Mouse (Mus musculus) frontal cortex, postnatal 10 days (tissue): ENCODE measurements around the gene Zscan10.

Experiments
- DNase-seq, 2 experiments: peaks; one replicate each; pipeline ENCODE4 v3.0.0; 2022; ENCODE audit warnings: low spot score in 2 of 2, mixed read lengths in 1 of 2

The Zscan10 gene

DNA sequence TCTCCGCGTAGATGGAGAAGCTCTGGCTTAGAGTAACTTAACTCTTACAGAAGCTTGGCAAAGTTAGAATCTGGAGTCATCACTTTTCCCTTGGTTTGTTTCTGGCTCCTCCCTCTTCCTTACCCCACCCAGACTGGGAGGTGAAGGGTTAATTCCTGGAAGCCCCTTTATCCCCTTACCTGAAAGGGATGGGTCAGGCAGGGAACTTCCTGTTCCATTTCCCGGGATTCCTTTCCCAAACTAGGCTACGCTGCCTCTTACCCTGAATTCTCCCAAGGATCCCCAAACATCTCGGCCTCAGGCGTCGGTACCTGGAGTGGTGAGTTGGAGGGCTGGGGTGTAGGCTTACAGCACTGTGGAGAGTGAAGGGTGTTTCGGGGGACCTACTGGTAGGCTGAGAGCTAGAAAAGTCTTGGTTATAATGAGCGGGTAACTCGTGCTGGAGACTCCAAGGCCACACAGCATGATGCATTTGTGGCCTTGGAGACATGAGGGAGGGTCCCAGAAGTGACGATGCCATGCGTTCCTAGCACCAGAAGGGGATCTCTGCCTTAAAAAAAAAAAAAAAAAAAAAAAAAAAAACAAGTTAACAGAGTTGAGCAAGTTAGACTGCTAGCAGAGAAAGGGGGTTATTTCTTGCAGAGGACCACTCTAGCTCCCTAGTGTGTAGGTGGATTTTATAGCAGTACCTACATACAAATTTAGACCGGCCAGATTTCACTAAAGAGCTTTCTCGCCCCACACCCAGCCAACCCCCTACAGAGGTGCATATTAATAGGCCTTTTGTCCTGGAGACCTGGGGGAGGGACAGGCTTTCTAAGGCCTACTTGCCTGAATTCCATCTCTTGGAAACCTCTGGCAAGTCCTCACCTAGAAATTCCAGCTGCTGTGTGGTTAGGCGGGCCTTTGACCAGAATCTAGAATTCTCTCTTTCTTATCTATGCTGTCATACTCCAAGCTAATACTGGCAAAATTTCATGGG is at the start of gene Zscan10:
Gene Zscan10, plus strand, starts transcription at position 216 of the 982 bp plus-strand sequence.
- DNase-seq = no peak

DNA sequence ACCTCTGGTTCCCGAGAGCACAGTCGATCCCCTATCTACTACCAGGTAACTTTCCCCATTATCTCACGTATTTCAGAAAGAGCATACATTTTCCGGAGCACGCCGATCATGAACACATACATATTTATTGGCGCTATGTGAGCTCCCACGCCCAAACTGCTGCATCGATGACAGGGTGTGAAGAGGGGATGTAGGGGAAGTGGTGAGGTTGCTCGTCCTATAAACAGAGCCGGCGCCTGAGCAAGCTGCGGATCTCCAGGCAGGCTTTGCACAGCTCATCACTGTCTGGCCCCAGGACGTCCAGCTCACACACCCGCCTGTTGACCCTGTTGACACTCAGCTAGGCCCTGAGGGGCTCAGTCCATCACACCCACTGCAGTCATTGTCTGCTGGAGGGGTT is 49.8 kb upstream of the Zscan10 start:
- DNase-seq = peak in 1 of 2 experiments; percentile 26

DNA sequence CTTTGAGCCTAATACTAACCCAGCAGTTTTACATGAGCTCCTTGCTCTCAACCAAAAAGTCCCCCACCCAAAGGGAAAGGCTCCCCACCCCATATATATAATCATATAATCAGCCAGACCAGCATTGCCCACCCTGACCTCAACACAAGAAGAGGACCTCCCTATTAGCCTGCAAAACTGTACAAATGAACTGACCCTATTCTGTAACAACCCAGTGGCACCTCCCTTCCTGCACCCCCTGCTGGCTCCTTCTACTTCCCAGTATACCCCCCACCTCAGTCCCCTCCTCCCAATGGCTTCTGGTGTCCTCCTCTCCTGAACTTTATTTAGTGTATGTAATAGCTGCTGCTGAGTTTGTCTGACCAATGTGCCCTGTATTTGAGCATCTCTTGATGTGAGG is 49.2 kb upstream of the Zscan10 start:
- DNase-seq = peak in 1 of 2 experiments; percentile 11

DNA sequence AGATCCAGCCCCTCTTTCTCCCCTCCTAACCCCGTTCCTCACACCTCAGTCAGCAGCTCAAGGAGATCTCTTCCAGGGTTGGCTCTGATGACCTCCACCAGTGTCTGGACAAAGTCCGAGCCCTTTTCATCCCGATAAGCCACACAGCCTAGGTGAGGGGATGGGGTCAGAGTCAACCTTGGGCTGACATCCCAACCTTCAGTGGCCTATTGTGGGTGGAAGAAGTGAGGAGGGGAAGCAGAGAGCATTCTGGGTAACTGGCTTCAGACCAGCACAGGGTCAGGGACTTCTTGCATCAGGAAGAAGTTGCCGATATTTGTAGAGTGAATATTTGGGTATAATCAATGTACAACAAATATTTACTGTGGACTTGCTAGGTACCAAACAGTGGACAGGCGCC is 48.7 kb upstream of the Zscan10 start:
- no peak for DNase-seq

DNA sequence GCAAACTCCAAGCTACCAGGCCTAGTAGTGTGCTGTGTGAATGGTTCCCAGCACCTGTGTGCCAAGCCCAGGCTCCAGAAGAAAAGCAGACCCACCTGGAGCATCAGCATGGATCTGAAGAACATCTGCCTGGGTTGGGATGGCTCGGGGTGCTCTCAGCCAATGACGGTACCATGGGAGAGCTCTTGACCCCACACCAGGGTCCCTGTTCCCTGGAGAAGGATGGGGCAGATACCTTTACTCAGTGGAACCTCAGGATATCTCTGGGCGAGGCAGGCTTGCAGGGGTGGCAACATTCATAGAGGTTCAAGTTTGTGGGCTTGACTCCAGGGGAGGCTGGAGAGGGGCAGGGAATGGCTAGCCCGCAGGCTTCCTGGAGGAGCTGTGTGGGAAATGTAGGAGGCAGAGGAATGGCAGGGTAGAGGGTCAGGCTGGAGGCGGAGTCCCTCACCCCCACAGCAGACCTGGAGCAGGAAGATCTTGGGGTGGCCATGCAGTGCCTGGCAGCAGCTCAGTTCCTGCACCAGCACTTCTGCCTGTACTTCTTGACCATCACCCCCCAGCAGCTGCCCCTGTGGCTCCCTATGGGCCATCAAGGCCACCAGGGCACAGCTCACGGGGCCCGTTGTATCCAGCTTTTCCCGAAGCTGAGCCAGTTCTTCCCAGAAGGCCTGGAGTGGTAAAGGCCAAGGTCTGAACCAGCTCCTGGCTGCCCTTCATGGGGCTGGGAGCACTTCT is 47.6 kb upstream of the Zscan10 start:
- no peak for DNase-seq

DNA sequence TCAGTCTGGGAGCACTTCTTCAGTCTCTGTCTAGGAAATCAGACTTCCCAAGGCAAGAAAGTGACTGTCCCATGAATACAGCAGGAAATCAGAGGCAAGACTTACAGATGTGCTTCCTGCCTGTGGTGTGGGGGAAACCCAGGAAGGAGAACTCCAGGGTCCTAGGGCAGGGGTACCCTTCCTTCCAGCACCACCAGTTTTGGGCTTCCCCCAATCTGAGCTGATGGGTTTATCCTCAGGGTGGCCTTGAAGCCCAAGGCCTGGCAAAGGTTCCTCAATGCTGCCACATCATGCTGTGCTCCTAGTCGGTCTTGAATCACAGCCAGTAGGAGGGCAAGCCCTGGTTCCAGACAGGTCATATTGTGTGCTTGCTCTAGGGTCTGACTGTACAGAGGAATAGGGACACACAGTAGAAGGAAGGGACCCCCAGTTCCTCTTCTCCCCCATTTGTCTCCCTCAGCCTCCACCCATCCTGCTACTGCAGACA is 47.0 kb upstream of the Zscan10 start:
- no peak for DNase-seq

DNA sequence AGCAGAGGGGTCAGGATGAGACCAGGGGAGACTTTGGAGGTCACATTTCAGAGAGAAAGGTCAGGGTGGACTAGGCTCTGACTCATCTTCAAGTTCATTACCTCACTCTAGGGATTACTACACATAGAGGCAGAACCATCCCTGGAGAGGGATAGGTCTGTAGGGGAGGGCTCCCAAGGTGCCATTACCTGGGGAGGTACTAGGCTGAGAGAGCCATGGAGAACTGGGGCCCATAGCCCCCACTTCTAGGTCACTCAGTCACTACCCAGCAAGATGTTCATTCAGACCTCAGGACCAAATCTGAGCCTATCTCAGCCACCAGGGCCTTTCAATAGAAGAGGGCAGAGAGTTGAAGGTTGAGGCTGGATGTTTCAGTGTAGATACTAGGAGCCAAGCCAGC is 46.3 kb upstream of the Zscan10 start:
- no peak for DNase-seq

DNA sequence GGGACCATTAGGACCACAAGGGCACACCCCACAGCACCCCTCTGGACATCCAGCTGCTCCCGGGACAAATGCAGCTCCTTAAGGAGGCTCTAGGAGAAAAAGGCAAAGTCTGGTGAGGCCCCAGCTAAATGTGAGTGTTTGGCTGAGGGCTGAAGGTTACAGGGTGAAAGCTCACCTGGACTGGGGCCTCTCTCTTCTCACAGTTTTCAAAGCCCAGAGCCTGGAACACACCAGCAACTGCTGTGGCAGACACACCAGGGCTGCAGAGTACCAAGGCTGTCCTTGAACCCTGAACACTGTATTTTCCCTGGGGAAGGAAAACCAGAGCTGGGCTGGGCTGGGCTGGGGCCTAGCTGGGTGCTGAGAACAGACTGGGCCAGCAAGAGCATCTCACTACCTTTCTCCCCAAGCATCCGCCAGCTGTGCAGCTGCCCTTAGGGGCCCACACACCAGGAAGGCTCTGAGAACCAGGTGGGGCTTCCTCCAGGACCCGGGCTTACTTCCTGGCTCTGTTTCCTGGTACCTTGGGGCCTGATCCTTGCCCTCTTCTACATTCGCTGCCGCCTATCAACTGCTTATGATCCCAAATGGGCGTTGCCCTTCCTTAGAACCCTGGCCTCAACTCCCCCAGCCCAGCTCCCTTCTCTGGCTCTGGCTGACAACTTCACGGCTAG is 45.3 kb upstream of the Zscan10 start:
- no peak for DNase-seq

DNA sequence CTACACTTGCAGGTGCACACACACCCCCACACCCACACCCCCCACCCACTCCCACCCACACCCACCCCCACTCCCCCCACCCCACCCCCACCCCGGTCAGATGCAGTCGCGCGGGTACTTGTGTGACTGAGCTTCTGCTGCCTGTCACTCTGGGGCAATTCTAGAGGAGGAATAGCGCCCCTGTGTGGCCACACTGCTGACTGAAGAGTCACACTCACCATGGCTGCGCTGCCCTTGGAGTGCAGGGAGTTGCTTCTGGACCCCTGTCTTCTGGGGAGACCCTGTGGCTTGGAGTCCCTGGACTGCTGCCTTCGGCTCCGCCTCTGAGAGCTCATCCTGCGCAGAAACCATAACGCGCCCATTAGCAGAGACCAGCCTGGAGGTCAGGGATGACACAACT is 40.9 kb upstream of the Zscan10 start:
- DNase-seq = no peak

DNA sequence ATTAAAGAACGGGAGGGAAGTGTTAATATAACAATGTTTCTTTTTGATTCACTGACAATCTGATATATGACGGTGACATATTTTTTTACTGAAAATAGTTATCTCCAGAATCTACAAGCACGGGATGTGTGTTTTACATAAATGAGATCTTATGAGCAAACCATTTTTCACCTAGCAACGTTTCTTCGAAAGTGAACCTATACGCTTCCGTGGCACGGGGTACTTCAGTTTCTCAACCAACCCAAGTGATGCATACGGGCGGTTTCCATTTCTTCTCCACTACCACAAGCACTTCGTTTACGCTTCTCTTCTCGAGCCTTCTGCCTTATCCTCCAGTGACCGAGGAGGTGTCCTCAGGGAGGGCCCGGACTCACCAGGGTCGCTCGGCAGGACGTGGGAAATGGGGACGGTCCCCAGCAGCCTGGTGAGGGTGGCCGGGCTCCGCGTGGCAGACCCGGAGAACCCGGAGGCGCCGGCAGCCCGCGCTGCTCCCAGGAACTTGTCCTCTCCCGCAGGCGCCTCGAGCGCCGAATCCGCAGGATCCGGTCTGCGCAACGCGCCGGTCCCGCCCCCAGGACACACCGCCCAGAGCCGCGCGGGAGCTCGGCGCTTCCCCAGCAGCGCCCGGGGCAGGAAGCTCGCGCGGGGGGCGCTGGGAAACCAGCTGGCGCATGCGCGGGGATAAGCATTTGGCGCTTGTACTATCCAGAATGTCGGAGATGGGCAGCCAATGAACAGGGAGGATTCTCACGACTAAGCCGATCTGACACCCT is 36.9 kb upstream of the Zscan10 start, which contains the start of gene Zfp213:
Gene Zfp213, minus strand, starts transcription at position 644 of the 773 bp plus-strand sequence.
- DNase-seq = peak; percentile 91 to 95

DNA sequence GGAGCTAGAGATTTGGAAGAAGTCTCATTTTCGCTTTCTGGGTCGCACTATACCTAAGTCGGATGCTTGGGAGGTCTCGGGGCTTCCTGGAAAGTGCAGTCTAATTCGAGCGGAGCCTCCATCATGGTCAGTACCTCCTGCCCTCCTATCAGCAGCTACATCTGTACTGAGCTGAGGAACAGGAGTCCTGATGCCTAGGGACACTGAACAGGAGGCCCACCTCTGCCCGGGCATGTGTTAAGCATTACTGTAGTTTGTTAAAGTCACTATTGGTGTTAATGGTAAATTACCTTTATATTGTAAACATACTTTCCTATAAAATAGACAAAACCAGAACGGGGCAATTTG is 36.3 kb upstream of the Zscan10 start:
- DNase-seq = no peak

DNA sequence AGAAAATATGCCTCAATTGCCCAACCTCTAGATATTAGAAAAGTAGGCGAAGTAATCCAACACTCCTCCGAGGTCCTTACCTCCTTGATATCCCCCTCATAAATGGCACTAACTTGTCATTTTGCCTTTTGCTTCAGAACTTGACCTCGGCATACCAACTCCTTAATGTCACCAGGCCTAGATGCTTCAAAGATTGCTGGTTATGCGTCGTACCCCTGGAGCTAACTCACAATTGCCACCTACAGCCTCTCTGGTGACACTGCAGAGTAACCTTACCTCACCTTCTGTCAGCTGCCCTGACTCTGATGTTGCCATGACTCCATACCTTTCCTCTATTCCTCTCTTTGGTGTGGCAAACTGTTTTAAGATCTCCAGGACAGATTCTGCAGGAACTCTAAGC is 33.9 kb upstream of the Zscan10 start:
- no peak for DNase-seq

DNA sequence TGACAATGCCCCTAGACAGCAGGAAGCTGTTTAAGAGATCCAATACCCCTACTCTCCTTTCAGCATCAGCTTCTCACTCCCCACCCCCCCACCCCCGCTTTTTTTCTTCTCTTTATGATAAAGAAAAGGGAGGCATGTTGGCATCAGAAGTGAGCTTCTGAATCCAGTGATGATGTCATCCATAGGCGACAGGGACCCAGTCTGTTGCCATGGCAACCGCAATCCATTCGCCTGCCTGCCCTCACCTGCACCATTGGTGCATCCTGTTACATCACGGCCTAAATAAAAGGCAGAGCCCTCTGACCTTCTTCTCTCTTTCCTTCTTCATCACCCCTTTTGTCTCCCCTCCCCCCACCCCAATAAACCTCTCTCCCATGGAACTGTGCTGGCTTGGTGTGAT is 32.3 kb upstream of the Zscan10 start:
- no peak for DNase-seq

DNA sequence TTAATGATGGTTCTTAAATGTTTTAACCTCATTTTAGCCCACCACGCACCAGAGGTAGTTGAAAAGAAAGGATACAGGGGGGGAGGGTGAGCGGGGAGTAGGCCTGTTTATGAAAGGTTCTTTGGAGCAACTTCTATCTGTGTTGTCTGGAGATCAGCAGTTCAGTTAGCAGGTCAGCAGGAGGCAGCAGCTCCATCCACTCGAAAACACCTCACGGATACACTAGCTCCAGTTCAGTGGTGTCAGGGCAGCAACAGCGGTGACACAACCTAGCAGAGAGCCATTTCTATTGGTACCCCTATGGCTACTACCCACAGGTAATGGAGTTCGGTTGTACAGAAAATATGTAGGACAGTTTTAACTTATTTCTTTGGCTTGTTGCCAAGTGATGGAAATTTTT is 30.6 kb upstream of the Zscan10 start:
- DNase-seq = no peak

DNA sequence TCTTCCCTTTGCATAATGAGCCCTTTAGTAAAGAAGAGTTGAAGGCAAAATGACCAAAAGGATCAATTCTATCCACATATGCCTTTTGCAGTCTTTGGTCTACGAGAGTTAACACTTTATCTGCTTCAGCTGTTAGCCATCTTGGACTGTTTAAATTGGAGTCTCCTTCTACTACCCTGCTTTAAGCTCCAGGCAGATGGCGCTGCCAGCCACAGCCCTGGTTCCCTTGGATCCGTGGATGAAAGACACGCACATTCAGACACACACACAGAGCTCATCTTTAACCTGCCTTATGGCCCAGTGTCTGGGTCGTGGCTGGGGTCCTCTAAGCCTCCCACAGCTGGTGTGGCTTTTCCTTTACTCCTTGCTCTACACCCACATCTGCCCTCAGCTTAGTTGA is 29.6 kb upstream of the Zscan10 start:
- no peak for DNase-seq

DNA sequence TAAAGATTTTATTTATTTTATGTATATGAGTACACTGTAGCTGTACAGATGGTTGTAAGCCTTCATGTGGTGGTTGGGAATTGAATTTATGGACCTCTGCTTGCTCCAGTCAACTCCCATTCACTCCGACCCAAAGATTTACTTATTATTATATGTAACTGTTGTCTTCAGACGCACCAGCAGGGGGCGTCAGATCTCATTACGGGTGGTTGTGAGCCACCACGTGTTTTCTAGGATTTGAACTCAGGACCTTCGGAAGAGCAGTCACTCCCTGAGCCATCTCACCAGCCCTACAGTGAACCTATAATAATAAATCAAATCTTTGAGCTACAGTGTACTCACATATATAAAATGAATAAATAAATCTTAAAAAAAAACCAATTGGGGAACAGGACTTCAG is 28.6 kb upstream of the Zscan10 start:
- no peak for DNase-seq

DNA sequence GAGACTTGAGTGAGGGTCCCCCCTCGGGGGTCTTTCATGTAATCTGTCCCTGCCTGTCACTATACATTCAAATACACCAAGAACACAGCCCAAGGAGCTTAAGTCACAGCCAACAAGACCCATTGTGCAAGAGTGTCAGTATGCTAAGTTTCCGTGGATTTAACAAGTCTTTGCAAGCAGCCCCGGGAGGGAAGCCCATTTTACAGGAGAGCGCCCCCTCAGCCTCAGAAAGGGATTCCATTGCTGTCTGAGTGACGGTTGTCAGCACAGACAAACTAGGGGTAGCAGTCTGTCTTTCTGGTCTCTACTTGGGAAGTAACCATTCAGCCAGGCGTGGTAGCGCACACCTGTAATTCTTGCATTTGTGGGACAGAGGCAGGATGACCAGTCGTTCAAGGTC is 26.5 kb upstream of the Zscan10 start:
- no peak for DNase-seq

DNA sequence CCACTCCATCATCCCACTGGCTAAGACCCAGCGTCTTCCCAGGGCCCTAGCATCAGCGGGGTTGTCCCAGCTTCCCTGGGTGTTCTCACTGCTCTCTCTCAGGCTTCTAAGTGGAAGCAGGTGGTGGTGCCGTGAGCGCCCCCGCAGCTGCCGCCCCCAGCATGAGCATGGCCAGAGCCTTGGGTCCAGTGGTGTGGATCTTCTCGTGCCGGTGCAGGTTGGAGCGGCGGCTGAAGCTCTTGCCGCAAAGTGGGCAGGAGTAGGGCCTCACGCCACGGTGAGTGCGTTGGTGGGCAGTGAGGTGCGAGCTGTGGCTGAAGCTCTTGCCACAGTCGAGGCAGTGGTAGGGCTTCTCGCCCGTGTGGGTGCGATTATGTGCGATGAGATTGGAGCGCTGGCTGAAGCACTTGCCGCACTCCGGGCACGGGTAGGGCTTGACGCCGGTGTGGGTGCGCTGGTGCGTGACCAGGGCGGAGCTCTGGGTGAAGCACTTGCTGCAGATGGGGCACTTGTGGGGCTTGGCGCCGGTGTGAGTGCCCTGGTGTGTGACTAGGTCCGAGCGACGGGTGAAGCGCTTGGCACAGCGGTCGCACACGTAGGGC is 24.6 kb upstream of the Zscan10 start:
- DNase-seq = no peak

DNA sequence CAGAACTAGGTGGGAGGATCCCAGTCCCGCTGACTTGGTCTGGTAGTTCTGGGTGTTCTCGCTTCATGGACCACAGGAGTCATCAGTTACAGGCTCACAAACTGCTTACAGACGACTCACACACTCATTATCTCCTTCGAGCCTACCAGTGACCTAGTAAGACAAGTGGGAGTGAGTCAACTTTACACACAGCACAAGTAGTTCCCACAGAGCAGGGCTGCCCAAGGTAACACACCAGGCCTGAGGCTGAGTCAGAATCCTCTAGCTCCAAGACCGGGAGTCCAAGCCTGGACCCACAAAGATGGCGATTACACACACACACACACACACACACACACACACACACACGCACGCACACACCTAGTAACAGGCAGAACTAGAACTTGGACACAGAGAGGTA is 15.9 kb upstream of the Zscan10 start:
- DNase-seq = no peak

DNA sequence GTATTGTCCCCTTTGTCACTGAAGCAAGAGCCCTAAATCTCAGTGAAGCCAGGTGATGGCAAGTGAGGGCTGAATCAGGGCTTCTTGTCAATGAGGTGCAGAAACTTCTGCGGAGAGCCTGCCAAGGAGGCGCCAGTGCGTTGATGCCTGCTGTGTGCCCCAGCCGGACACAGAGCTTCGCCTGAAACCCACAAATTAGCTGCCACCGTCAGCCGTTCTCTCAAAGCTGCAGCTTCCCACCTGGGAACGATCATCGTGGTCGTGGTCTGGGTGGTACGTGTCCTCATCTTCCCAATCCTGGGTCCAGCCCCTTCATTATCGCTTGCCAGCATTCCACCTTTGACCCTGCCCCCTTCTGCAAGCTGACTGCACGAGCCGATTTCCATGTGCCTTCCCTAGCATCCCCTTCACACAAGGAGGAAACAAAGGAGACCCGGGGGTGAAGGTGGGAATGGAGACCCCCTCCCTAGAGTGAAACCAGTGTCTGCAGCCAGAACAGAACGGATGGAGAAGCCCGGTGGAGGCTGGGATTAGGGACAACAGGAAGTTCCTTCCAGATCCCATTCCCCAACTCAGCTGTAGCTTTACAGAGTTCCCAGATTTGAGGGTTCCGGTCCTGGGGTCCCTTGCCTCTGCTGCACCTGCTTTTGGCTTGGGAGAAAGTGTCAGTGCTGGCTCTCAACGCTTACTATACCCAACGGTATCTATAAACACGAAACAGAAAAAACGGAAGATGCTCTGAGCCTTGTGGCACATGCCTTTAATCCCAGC is 14.8 kb upstream of the Zscan10 start:
- peak; percentile 64 to 79 for DNase-seq
